Mouse (Mus musculus) hindbrain, embryonic 11.5 days (tissue): ENCODE data around the gene Olfr556. TPM values are rescaled to one million over a fixed set of nuclear protein-coding genes. Genes with fewer than 3 reads are reported as not detected.
A peak's percentile ranks its signal among the peaks of the same experiment; 100 is the strongest.
"Not testable (repeated sequence)": the region's sequence is repeated elsewhere in the genome, so short reads cannot be mapped to it uniquely, and the experiment has no call there.

Source experiments
- ATAC-seq: fragments of 200-750 bp; cut with Nextera tagmentation; 2 replicates; pipeline ENCODE4 v1.8.0; 2017; ENCODE audit warnings: mild to moderate bottlenecking, moderate TSS enrichment, moderate library complexity; ENCODE audit not compliant: low FRiP score
- DNase-seq: peaks from one replicate; pipeline ENCODE4 v3.0.0-alpha.2; 2015; ENCODE audit warnings: low spot score
- H3K27ac ChIP-seq: fragments of 300-500 bp; sonication (generic); 2 replicates; pipeline ENCODE4 v1.5.1; 2014; ENCODE audit warnings: mild to moderate bottlenecking, low read depth, low read length
- H3K27me3 ChIP-seq: fragments of 300-500 bp; sonication (generic); 2 replicates; pipeline ENCODE4 v1.6.1; 2014; ENCODE audit warnings: mild to moderate bottlenecking, low read length, moderate library complexity, mixed read lengths; ENCODE audit not compliant: control insufficient read depth, insufficient read depth
- H3K36me3 ChIP-seq: fragments of 300-500 bp; sonication (generic); 2 replicates; pipeline ENCODE4 v1.6.1; 2014; ENCODE audit warnings: mild to moderate bottlenecking, low read length, moderate library complexity, mixed read lengths; ENCODE audit not compliant: control insufficient read depth, insufficient read depth
- H3K4me1 ChIP-seq: fragments of 300-500 bp; sonication (generic); replicated peaks from 2 replicates; pipeline ENCODE4 v1.6.1; 2014; ENCODE audit warnings: low read length, mixed read lengths; ENCODE audit not compliant: control insufficient read depth, insufficient read depth
- H3K4me2 ChIP-seq: fragments of 300-500 bp; sonication (generic); replicated peaks from 2 replicates; pipeline ENCODE4 v1.6.1; 2014; ENCODE audit warnings: mild to moderate bottlenecking, low read depth, low read length
- H3K4me3 ChIP-seq: fragments of 300-500 bp; sonication (generic); 2 replicates; pipeline ENCODE4 v1.5.1; 2014; ENCODE audit warnings: low read depth, low read length
- H3K9ac ChIP-seq: fragments of 300-500 bp; sonication (generic); 2 replicates; pipeline ENCODE4 v1.6.1; 2014; ENCODE audit warnings: low read depth, low read length
- H3K9me3 ChIP-seq: fragments of 300-500 bp; sonication (generic); 2 replicates; pipeline ENCODE4 v1.6.1; 2016; ENCODE audit warnings: low read length; ENCODE audit not compliant: control insufficient read depth
- WGBS: fragments of 180-500 bp; shearing (Covaris S2); extraction: QIAGEN DNeasy Blood & Tissue Kit; methylation state at CpG from one replicate; pipeline ENCODE4 v1.1.7; 2014; 5-methylcytosine and 5-hydroxymethylcytosine counted together
- polyA plus RNA-seq: library from polyadenylated mRNA; unstranded; fragments of >200 nt; fragmentation: Nextera tagmentation; extraction: Ambion mirVana; gene quantifications from 2 replicates; pipeline ENCODE4 v1.2.1, GENCODE M21; 2014

Gene Olfr556
- not detected in 2 replicates for polyA plus RNA-seq

DNA sequence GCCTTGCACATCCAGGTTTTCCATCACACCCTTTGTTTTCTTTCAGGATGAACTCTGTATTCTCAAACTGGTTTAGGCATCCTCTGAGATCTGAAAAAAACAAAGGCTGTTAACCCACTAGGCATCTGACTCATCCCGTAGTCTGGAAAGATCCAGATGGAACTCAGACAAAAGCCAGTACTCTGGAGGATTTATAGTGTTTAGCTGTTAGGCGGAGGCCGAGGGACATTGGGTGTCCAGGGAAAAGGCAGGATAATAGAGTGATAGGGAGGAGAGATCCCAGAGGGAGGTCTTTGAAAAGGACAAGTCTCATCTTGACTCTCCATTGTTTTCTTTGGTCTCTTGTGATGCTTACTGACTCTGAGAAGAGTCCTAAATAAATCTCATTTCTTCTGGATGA lies at the start of gene Olfr556:
Gene Olfr556, plus strand, starts transcription at position 301 of the 400 bp plus-strand sequence.
- Histone ChIP-seq H3K4me3 (no peak within 1 kb of the TSS), H3K9ac (no peak within 1 kb of the TSS), H3K4me1 (no peaks in the 10 kb centered on the region), H3K27ac (no peak within 1 kb of the TSS), H3K9me3 (no peaks in the 10 kb centered on the region), H3K27me3 (no peaks in the 10 kb centered on the region), H3K36me3 (no peaks in the 10 kb centered on the region), H3K4me2 (no peak within 1 kb of the TSS)
- ATAC-seq = no peak
- WGBS = 45% methylated on average over 3 of the region's 3 CpGs
- DNase-seq = no peak

DNA sequence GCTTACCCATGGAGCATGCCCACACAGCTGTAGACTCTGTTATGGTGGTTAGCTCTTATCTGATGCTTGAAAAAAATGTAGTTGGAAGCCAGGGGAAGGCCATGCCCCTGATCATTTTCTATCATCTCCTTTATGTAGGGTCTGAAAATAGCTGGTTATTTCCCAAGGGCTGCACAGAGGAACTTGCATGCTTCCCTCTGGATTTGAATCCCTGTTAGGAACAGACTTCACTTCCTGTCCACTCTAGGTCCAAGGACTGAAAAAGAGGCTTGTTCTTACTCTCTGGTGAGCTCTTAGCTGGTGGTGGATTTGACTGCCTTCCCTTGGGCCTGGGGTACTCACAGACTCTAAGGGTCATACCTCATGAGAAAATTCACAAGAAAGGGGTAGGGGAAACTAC lies 46.6 kb upstream of the Olfr556 start, which contains the start of gene Olfr553:
Gene Olfr553, minus strand, starts transcription at position 101 of the 400 bp plus-strand sequence.
- no peak within 1 kb of the TSS for H3K4me2 ChIP-seq
- no peak within 1 kb of the TSS for H3K4me3 ChIP-seq
- ATAC-seq (no peak), DNase-seq (no peak)
- no peaks in the 10 kb centered on the region for H3K36me3 ChIP-seq
- H3K9me3 ChIP-seq = no peaks in the 10 kb centered on the region
- H3K27ac ChIP-seq = no peak within 1 kb of the TSS
- H3K27me3 ChIP-seq = no peaks in the 10 kb centered on the region
- no peaks in the 10 kb centered on the region for H3K4me1 ChIP-seq
- H3K9ac ChIP-seq = no peak within 1 kb of the TSS

DNA sequence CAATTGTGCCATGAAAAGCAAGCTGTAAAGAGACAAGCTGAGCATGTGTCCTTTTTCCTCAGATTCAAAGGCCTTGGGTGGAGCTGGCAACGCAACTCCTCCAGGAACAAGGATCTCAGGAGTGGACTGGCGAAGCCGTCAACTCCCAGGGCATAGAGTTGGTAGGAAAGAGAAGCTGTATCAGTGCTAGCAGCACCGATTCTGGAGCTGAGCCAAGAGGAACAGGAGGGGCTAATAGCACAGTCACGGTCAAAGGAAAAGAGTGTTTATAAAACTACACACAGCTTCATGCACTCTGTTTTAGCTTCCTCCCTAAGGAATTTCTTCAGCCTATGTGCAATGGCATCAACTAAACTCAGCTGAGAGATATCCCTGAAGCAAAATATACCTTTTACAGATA lies 45.1 kb upstream of the Olfr556 start:
- no peak for ATAC-seq
- no peaks in the 10 kb centered on the region for H3K36me3 ChIP-seq
- H3K4me1 ChIP-seq = no peaks in the 10 kb centered on the region
- H3K4me2 ChIP-seq = no peak overlapping the region
- no peaks in the 10 kb centered on the region for H3K9me3 ChIP-seq
- 73% methylated on average over 5 of the region's 5 CpGs for WGBS
- H3K27me3 ChIP-seq = no peaks in the 10 kb centered on the region
- DNase-seq = peak; percentile 6
- H3K27ac ChIP-seq = no peak overlapping the region
- no peak overlapping the region for H3K4me3 ChIP-seq
- no peak overlapping the region for H3K9ac ChIP-seq

DNA sequence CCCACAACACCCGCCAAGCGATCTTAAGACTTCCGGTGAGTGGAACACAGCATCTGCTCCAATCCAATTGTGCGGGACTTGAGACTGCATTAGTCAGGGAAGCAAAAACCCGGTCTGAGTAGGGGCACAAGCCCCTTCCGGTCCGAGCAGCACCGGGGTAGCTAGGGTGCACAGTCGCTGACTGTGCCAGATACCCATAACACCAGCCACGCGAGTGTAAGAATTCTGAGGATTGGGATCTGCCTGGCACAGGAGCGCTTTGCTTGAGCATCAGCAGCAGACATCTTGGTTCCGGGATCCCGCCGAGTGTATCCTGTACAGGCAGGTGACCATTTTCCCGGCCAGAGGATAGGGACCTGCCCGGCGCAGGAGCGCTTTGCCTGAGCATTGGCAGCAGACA lies 44.3 kb upstream of the Olfr556 start:
- not testable (repeated sequence) for H3K9me3 ChIP-seq, H3K4me3 ChIP-seq, H3K4me1 ChIP-seq, H3K36me3 ChIP-seq, H3K27me3 ChIP-seq, H3K9ac ChIP-seq, ATAC-seq, H3K27ac ChIP-seq, H3K4me2 ChIP-seq, DNase-seq
- 84% methylated on average over 13 of the region's 19 CpGs for WGBS

DNA sequence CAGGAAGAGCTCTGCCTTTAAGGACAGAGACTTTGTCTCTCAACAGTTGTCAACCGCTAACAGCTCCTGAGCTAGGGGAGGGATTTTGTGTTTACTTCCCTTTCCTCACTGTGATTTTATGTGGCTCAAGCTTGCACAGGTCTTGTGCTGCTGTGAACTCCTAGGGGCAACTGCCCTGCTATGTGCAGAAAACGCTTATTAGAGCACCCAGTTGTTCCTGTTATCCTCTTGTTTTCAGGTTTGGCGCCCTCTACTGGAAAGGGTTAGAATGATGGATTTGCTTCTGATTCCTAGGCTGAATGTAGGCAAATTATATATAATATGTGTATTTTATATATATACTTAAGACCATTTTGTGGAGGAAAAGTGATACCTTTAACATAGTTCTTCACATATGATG lies 28.0 kb upstream of the Olfr556 start:
- H3K36me3 ChIP-seq = no peaks in the 10 kb centered on the region
- ATAC-seq (no peak), DNase-seq (peak; percentile 39)
- H3K27ac ChIP-seq = no peak overlapping the region
- no peak overlapping the region for H3K4me3 ChIP-seq
- whole genome bisulfite sequencing = 27% methylated on average over 3 of the region's 3 CpGs
- no peaks in the 10 kb centered on the region for H3K27me3 ChIP-seq
- no peak overlapping the region for H3K4me2 ChIP-seq
- no peaks in the 10 kb centered on the region for H3K9me3 ChIP-seq
- H3K9ac ChIP-seq = no peak overlapping the region
- H3K4me1 ChIP-seq = no peaks in the 10 kb centered on the region

DNA sequence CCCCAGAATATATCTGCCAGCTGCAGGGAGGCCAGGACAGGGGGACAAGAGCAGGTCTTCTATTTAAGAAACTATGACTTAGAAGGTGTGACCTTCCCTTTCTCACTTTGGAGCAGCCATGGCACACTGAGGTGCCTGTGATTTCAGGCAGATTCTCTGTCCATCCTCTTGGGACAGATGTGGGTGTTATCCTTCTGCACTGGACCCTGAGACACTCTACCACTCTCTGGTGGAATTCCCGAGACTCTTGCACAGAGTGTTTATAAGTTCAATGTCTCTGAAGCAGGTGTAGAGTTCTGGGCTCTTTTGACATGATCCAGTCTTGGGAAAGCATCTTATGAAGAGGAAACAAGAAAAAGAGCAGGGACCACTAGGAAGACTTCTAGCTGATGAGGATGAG lies 26.6 kb upstream of the Olfr556 start, which contains the start of gene Olfr554:
Gene Olfr554, plus strand, starts transcription at position 301 of the 400 bp plus-strand sequence.
- Histone ChIP-seq H3K4me2 (no peak within 1 kb of the TSS), H3K4me1 (no peaks in the 10 kb centered on the region), H3K9ac (no peak within 1 kb of the TSS), H3K4me3 (no peak within 1 kb of the TSS), H3K9me3 (no peaks in the 10 kb centered on the region), H3K27me3 (no peaks in the 10 kb centered on the region), H3K36me3 (no peaks in the 10 kb centered on the region), H3K27ac (no peak within 1 kb of the TSS)
- no peak for ATAC-seq
- WGBS = 78% methylated on average over 1 of the region's 1 CpGs
- DNase-seq = no peak

DNA sequence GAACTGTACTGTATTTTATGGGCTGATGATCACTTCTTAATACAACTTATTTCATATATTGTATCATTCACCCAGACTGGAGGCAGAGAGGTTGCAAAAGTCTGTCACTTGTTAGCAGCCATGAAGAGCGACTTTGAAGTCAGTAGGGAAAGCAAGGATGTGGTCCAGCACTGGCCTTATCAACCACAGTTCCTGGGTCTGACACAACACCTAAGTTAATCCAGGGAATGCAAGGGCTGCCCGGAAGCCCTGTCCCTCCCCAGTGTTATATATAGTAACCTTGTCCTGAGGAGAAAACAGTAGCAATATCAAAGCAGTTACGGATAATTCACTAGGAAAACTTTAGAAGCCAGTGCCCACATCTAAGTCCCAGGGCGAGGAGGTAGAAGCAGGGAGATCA lies 19.8 kb upstream of the Olfr556 start:
- not testable (repeated sequence) for H3K4me3 ChIP-seq, H3K9ac ChIP-seq, H3K4me2 ChIP-seq, H3K27me3 ChIP-seq, ATAC-seq, H3K9me3 ChIP-seq, DNase-seq, H3K4me1 ChIP-seq, H3K36me3 ChIP-seq, H3K27ac ChIP-seq
- WGBS = 98% methylated on average over 3 of the region's 4 CpGs

DNA sequence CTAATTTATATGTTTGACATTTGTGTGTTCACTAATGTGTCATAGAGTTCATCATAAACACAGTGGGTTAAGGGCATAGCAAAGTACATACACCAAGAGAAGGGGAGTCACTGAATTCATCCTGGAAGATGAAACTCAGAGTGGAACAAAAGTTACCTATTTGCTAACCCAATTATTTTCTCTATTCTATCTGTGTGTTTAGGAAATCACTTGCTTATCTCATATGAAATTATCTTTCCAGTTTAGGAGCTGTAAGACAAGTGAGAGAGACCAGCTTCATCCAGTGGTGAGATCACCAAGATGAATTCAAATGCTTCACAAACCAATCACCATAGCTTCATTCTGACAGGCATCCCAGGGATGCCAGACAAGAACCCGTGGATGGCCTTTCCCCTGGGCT lies 6.2 kb upstream of the Olfr556 start, which contains the start of gene Olfr555:
Gene Olfr555, plus strand, starts transcription at position 301 of the 400 bp plus-strand sequence.
- H3K4me2 ChIP-seq = no peak within 1 kb of the TSS

DNA sequence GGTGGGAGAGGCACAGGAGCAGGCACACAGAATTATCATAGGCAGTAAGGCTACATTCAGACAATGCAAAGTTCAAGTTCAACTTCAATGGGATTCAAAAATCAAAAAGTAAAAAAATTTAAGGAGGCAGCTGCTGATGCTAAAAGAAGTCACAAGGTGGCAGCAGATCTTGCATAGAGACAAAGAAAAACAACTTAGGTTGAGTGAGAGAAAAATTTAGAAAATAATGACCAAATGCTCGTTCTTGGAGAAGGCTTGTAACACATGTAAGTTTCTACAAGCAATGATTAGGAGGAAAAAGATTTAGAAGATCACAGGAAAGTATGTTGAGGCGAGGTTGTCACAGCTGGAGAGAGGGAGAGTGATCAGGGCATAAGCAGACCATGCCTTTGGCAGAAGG lies 679 bp downstream of the Olfr556 start:
- H3K9ac ChIP-seq = no peak overlapping the region
- H3K36me3 ChIP-seq = no peaks in the 10 kb centered on the region
- H3K27me3 ChIP-seq = no peaks in the 10 kb centered on the region
- no peaks in the 10 kb centered on the region for H3K9me3 ChIP-seq
- H3K4me2 ChIP-seq = no peak overlapping the region
- ATAC-seq = no peak
- no peak overlapping the region for H3K4me3 ChIP-seq
- no peaks in the 10 kb centered on the region for H3K4me1 ChIP-seq
- H3K27ac ChIP-seq = no peak overlapping the region
- WGBS = 44% methylated on average over 2 of the region's 2 CpGs
- DNase-seq = peak; percentile 30

More for the DNA sequence above, 6.2 kb upstream of the Olfr556 start, which contains the start of gene Olfr555:
- H3K4me1 ChIP-seq = no peaks in the 10 kb centered on the region
- H3K9ac ChIP-seq = no peak within 1 kb of the TSS
- H3K27ac ChIP-seq = no peak within 1 kb of the TSS
- H3K36me3 ChIP-seq = no peaks in the 10 kb centered on the region
- ATAC-seq (no peak), DNase-seq (no peak)
- WGBS = 79% methylated on average over 1 of the region's 1 CpGs
- H3K27me3 ChIP-seq = no peaks in the 10 kb centered on the region
- no peak within 1 kb of the TSS for H3K4me3 ChIP-seq
- H3K9me3 ChIP-seq = no peaks in the 10 kb centered on the region
